Mouse (Mus musculus): ENCODE results near the gene Adamts9.

Adamts9 gene

GRCm38 (mm10) chr6:92726121-92726520, 217.2 kb downstream of the Adamts9 start:
- DNase-seq (ENCODE audit: low read depth) = no peak

DNA sequence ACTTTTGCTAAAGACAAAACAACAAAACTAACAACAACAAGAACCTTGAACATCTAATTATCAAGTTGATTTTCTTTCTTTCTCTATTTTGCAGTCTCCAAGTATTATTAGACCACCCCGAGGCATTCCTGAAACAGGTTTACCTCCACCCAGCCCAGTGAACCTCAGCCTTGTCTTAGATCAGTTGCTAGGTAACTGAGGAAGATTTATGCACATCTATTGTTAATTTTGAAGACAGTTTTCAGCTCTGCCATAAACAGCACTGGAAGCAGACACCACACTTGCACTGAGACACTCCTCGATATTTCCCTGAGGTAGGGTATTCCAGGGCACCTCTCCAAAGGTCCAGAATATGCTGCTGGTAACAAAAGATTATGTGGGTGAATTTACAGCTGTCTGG, 218.9 kb downstream of the Adamts9 start:
- no peak for DNase-seq (ENCODE audit: low read depth)

Data from NIH3T3 (cell line).